Mouse (Mus musculus): ENCODE results near the gene Tnni1. TPM values are rescaled to one million over a fixed set of nuclear protein-coding genes. Genes with fewer than 3 reads are reported as not detected.

Gene Tnni1
- total and polyA plus RNA-seq, 2 experiments from 2014 or later = 4,392 to 4,592 TPM

GRCm38 (mm10) chr1:135854591-135855343 is 75.5 kb downstream of the Tnni1 start:
- H3K4me2 ChIP-seq (ENCODE audit: low read depth, low read length) = no peak overlapping the region
- H3K4me1 ChIP-seq (ENCODE audit: control insufficient read depth, insufficient read depth) = no peaks in the 10 kb centered on the region
- H3K4me3 ChIP-seq (ENCODE audit: low read depth, low read length) = no peak overlapping the region
- peak overlapping the region; percentile 54 for H3K27ac ChIP-seq (ENCODE audit: low read depth)
- H3K36me3 ChIP-seq (replicated peaks; ENCODE audit: control insufficient read depth, insufficient read depth, low read length) = peaks cover 36% of the 10 kb centered on the region
- ATAC-seq (ENCODE audit: insufficient read depth, low read depth) (peak; percentile 0; the same call in 1 of the 2 replicates), DNase-seq (ENCODE audit: low spot score) (peak; percentile 5)
- no peaks in the 10 kb centered on the region for H3K27me3 ChIP-seq (ENCODE audit: control insufficient read depth, insufficient read depth, low read length)
- no peaks in the 10 kb centered on the region for H3K9me3 ChIP-seq (replicated peaks; ENCODE audit: control insufficient read depth, low read length)
- no peak overlapping the region for H3K9ac ChIP-seq (replicated peaks; ENCODE audit: low read depth, low read length)
- WGBS = 51% methylated on average over 6 of the region's 6 CpGs
- TF ChIP-seq EP300 (IDR thresholded peaks at IDR 0.05; ENCODE audit: low read depth) = peak; percentile 82; the same call in 1 of the 2 replicates
- TF ChIP-seq CTCF (IDR thresholded peaks at IDR 0.05; ENCODE audit: low read depth) = no peak

DNA sequence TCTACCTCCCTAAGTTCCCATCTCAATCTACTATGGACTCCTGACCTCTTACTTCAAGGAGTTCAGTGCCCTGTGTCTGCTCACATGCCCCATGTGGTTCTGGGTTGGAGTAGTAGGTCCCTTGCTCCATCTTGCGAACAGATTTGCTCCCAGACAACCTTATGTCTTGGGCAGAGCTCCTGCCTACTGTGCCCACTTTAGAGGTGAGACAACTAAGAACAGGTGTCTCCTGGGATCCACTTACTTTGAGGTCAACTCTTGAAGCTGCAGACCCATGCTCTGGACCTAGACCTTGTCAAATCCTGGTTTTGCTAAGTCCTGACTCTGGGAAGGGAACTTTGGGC is 76.1 kb downstream of the Tnni1 start:
- Histone ChIP-seq H3K4me3 (ENCODE audit: low read depth, low read length) (no peak overlapping the region), H3K4me1 (ENCODE audit: control insufficient read depth, insufficient read depth) (no peaks in the 10 kb centered on the region), H3K4me2 (ENCODE audit: low read depth, low read length) (no peak overlapping the region), H3K9me3 (replicated peaks; ENCODE audit: control insufficient read depth, low read length) (no peaks in the 10 kb centered on the region), H3K27ac (ENCODE audit: low read depth) (peak overlapping the region; percentile 54), H3K36me3 (replicated peaks; ENCODE audit: control insufficient read depth, insufficient read depth, low read length) (peaks cover 30% of the 10 kb centered on the region), H3K27me3 (ENCODE audit: control insufficient read depth, insufficient read depth, low read length) (no peaks in the 10 kb centered on the region), H3K9ac (replicated peaks; ENCODE audit: low read depth, low read length) (no peak overlapping the region)
- no peak; the same call in 1 of the 2 replicates for ATAC-seq (ENCODE audit: insufficient read depth, low read depth)
- DNase-seq (ENCODE audit: low spot score) = peak; percentile 16
- 69% methylated on average over 1 of the region's 1 CpGs for WGBS
- no peak for TF ChIP-seq CTCF (IDR thresholded peaks at IDR 0.05; ENCODE audit: low read depth)
- TF ChIP-seq EP300 (IDR thresholded peaks at IDR 0.05; ENCODE audit: low read depth) = peak; percentile 62; the same call in 1 of the 2 replicates

- Histone ChIP-seq H3K27me3 (ENCODE audit: control insufficient read depth, insufficient read depth, low read length) (no peaks in the 10 kb centered on the region), H3K9ac (replicated peaks; ENCODE audit: low read depth, low read length) (no peak overlapping the region), H3K4me3 (ENCODE audit: low read depth, low read length) (no peak overlapping the region), H3K9me3 (replicated peaks; ENCODE audit: control insufficient read depth, low read length) (no peaks in the 10 kb centered on the region), H3K4me1 (ENCODE audit: control insufficient read depth, insufficient read depth) (peaks cover 4% of the 10 kb centered on the region; the same call in 1 of the 2 replicates), H3K36me3 (replicated peaks; ENCODE audit: control insufficient read depth, insufficient read depth, low read length) (peaks cover 22% of the 10 kb centered on the region), H3K4me2 (ENCODE audit: low read depth, low read length) (no peak overlapping the region), H3K27ac (ENCODE audit: low read depth) (peak overlapping the region; percentile 54; the same call in 1 of the 2 replicates)
- peak; percentile 52 for TF ChIP-seq EP300 (IDR thresholded peaks at IDR 0.05; ENCODE audit: low read depth)
- no peak for TF ChIP-seq CTCF (IDR thresholded peaks at IDR 0.05; ENCODE audit: low read depth)
- ATAC-seq (ENCODE audit: insufficient read depth, low read depth) (peak; percentile 22), DNase-seq (ENCODE audit: low spot score) (peak; percentile 28)
- 45% methylated on average over 4 of the region's 4 CpGs for WGBS
Observed at GRCm38 (mm10) chr1:135856070-135856469, 76.8 kb downstream of the Tnni1 start.

DNA sequence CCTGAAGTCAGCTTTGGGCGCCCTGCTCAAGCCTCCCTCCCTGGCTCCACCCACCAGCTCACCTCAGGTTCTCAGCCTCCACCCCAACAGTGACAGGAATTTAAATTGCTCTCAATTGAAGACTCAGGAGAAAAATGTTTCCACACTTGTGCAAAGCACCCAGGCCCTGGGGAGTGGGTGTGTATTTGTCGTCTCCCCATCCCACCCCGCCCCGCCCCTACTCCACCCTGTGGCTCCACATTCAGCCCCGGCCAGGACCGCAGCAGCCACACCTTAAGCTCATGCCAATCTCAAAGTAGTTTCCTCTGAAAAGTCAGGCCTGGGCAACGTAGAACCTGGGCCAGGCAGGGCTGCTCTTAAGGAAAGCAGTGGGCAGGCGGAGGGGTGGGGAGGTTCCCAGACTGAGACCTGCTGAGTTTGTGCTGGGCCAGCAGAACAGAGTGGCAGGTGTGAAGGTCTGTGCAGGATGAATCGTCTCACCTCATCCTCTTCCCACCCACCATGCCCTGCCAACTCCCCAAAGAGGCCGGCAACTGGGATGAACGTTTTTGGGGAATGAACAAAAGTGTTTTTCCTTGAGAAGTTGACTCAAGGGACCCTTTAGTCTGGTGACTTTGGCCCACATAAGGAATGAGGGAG is 78.0 kb downstream of the Tnni1 start:
- H3K4me2 ChIP-seq (ENCODE audit: low read depth, low read length) = no peak overlapping the region
- no peaks in the 10 kb centered on the region for H3K9me3 ChIP-seq (replicated peaks; ENCODE audit: control insufficient read depth, low read length)
- no peaks in the 10 kb centered on the region for H3K27me3 ChIP-seq (ENCODE audit: control insufficient read depth, insufficient read depth, low read length)
- H3K36me3 ChIP-seq (replicated peaks; ENCODE audit: control insufficient read depth, insufficient read depth, low read length) = peaks cover 11% of the 10 kb centered on the region
- H3K27ac ChIP-seq (ENCODE audit: low read depth) = 0 out of 2 replicates have a peak overlapping the region, but pooled peaks have one; percentile 17
- TF ChIP-seq CTCF (IDR thresholded peaks at IDR 0.05; ENCODE audit: low read depth) = no peak
- 0 out of 2 replicates have a peak, but pooled peaks have one; percentile 3 for TF ChIP-seq EP300 (IDR thresholded peaks at IDR 0.05; ENCODE audit: low read depth)
- DNase-seq (ENCODE audit: low spot score) (peak; percentile 13), ATAC-seq (ENCODE audit: insufficient read depth, low read depth) (0 out of 2 replicates have a peak, but pooled peaks have one; percentile 1)
- no peak overlapping the region for H3K9ac ChIP-seq (replicated peaks; ENCODE audit: low read depth, low read length)
- peaks cover 13% of the 10 kb centered on the region for H3K4me1 ChIP-seq (ENCODE audit: control insufficient read depth, insufficient read depth)
- WGBS = 55% methylated on average over 11 of the region's 11 CpGs
- no peak overlapping the region for H3K4me3 ChIP-seq (ENCODE audit: low read depth, low read length)

DNA sequence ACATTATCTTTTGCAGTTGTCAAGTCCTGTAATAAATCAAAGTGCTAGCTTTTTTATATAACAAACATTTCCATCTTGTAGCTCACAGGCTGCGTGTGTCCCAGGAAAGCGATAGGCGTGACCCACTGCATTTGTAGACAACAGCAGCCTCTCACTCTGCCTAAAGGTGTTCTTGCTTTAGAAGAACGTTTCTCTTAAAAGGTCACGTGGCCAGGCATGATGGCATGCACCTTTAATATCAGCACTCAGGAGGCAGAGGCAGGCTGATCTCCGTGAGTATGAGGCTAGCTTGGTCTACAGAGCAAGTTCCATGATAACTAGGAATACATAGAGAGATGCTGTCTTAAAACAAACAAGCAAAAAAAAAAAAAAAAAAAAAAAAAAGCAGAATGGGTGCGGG is 79.3 kb downstream of the Tnni1 start:
- Histone ChIP-seq H3K4me1 (ENCODE audit: control insufficient read depth, insufficient read depth) (peaks cover 19% of the 10 kb centered on the region), H3K9me3 (replicated peaks; ENCODE audit: control insufficient read depth, low read length) (no peaks in the 10 kb centered on the region), H3K4me2 (ENCODE audit: low read depth, low read length) (no peak overlapping the region), H3K27me3 (ENCODE audit: control insufficient read depth, insufficient read depth, low read length) (no peaks in the 10 kb centered on the region), H3K27ac (ENCODE audit: low read depth) (no peak overlapping the region), H3K4me3 (ENCODE audit: low read depth, low read length) (no peak overlapping the region), H3K36me3 (replicated peaks; ENCODE audit: control insufficient read depth, insufficient read depth, low read length) (no peaks in the 10 kb centered on the region), H3K9ac (replicated peaks; ENCODE audit: low read depth, low read length) (no peak overlapping the region)
- WGBS = 87% methylated on average over 7 of the region's 7 CpGs
- DNase-seq (ENCODE audit: low spot score) (no peak), ATAC-seq (ENCODE audit: insufficient read depth, low read depth) (no peak)
- TF ChIP-seq CTCF (IDR thresholded peaks at IDR 0.05; ENCODE audit: low read depth) (no peak), EP300 (IDR thresholded peaks at IDR 0.05; ENCODE audit: low read depth) (no peak; the same call in 1 of the 2 replicates)

Other genes starting within 250 kb of the Tnni1 start
- gene Nav1, start 172.1 kb upstream of the Tnni1 start, total RNA-seq (2014; rRNA removed; ENCODE audit: low replicate concordance) = 14.1 and 29.9 TPM in 2 replicates
- 9.2 and 10.3 TPM in 2 replicates for gene Nav1, start 172.1 kb upstream of the Tnni1 start, polyA plus RNA-seq (2015; fragmentation: Nextera tagmentation; extraction: Ambion mirVana)
- gene Csrp1, start 59.4 kb upstream of the Tnni1 start, total RNA-seq (2014; rRNA removed; ENCODE audit: low replicate concordance) = 529 and 840 TPM in 2 replicates
- gene Csrp1, start 59.4 kb upstream of the Tnni1 start, polyA plus RNA-seq (2015; fragmentation: Nextera tagmentation; extraction: Ambion mirVana) = 128 and 145 TPM in 2 replicates
- gene Phlda3, start 13.3 kb upstream of the Tnni1 start, total RNA-seq (2014; rRNA removed; ENCODE audit: low replicate concordance) = 87.5 and 130 TPM in 2 replicates
- gene Phlda3, start 13.3 kb upstream of the Tnni1 start, polyA plus RNA-seq (2015; fragmentation: Nextera tagmentation; extraction: Ambion mirVana) = 65.5 and 67.2 TPM in 2 replicates
- 4.4 and 32.9 TPM in 2 replicates for gene Lad1, start 39.2 kb downstream of the Tnni1 start, total RNA-seq (2014; rRNA removed; ENCODE audit: low replicate concordance)
- gene Lad1, start 39.2 kb downstream of the Tnni1 start, polyA plus RNA-seq (2015; fragmentation: Nextera tagmentation; extraction: Ambion mirVana) = 9.1 and 11.1 TPM in 2 replicates
- gene Tnnt2, start 56.9 kb downstream of the Tnni1 start, total RNA-seq (2014; rRNA removed; ENCODE audit: low replicate concordance) = 1,865 and 1,929 TPM in 2 replicates
- gene Tnnt2, start 56.9 kb downstream of the Tnni1 start, polyA plus RNA-seq (2015; fragmentation: Nextera tagmentation; extraction: Ambion mirVana) = 13,184 and 14,025 TPM in 2 replicates
- 0.58 TPM in 1 of 2 replicates, not detected in the other for gene Pkp1, start 139.8 kb downstream of the Tnni1 start, total RNA-seq (2014; rRNA removed; ENCODE audit: low replicate concordance)
- 0.05 TPM in 2 replicates for gene Pkp1, start 139.8 kb downstream of the Tnni1 start, polyA plus RNA-seq (2015; fragmentation: Nextera tagmentation; extraction: Ambion mirVana)
- not detected in 2 replicates for gene Igfn1, start 226.9 kb downstream of the Tnni1 start, total RNA-seq (2014; rRNA removed; ENCODE audit: low replicate concordance)
- gene Igfn1, start 226.9 kb downstream of the Tnni1 start, polyA plus RNA-seq (2015; fragmentation: Nextera tagmentation; extraction: Ambion mirVana) = 0.04 and 0.05 TPM in 2 replicates
- gene Tmem9, start 228.7 kb downstream of the Tnni1 start, total RNA-seq (2014; rRNA removed; ENCODE audit: low replicate concordance) = 45.3 and 46.0 TPM in 2 replicates
- gene Tmem9, start 228.7 kb downstream of the Tnni1 start, polyA plus RNA-seq (2015; fragmentation: Nextera tagmentation; extraction: Ambion mirVana) = 51.2 and 57.3 TPM in 2 replicates

All from heart, postnatal 0 days (tissue).